Mouse (Mus musculus) testis, postnatal 14 days (tissue): ENCODE results near the gene Eif3j1.

ENCODE experiments used
- DNase-seq: peaks from one replicate; pipeline ENCODE4 v3.0.0; 2021; ENCODE audit warnings: low spot score

Eif3j1 gene

DNA sequence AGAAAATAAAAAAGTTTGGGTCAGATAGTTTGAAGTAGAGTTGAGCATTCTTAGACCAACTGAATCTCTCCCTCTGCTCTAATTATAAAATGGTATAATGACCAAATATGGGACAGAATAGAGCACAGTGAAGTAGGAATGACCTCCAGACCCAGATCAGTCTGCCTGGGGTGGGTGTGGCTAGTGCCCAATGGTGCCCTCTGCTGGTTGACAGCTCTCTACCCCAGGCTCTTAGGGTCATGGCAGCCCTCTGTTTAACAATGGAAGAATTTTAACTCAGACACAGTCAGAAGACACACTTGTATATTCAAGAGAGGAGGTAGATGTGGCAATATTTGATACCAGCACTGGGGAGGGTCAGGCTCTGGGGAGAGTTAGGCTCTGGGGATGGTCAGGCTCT is 73.7 kb downstream of the Eif3j1 start:
- no peak for DNase-seq
